Mouse (Mus musculus): ENCODE data around the gene Wwtr1. TPM values are rescaled to one million over a fixed set of nuclear protein-coding genes. Genes with fewer than 3 reads are reported as not detected.

The Wwtr1 gene
- total RNA-seq, 2 experiments from 2014 or later, result 12.0 to 12.4 TPM

GRCm38 (mm10) chr3:57505991-57506390 lies 69.7 kb downstream of the Wwtr1 start:
- TF ChIP-seq CTCF (IDR thresholded peaks at IDR 0.05), result no peak
- Histone ChIP-seq H3K27ac (no peak overlapping the region; the same call in 1 of the 2 replicates), H3K4me3 (no peak overlapping the region)
- DNase-seq (ENCODE audit: extremely low spot score in 1 of 2, low spot score in 2 of 2), result peak in 1 of 2 experiments; percentile 15
- intact Hi-C loops (cut with DNase I), result loop anchor here (2.0 to 5.0 kb wide), 2 partner anchors 35 to 71 kb away; partner anchors contain the start of gene Wwtr1

GRCm38 (mm10) chr3:57504756-57505155 lies 71.0 kb downstream of the Wwtr1 start:
- Histone ChIP-seq H3K27ac (peak overlapping the region; percentile 47; the same call in 1 of the 2 replicates), H3K4me3 (no peak overlapping the region)
- DNase-seq (ENCODE audit: extremely low spot score in 1 of 2, low spot score in 2 of 2), result peak in 1 of 2 experiments; percentile 12
- intact Hi-C loops (cut with DNase I), result loop anchor here (2.0 to 5.0 kb wide), 2 partner anchors 34 to 73 kb away; partner anchors contain the start of gene Wwtr1
- no peak for TF ChIP-seq CTCF (IDR thresholded peaks at IDR 0.05)

GRCm38 (mm10) chr3:57501596-57502220 lies 74.0 kb downstream of the Wwtr1 start:
- no peak overlapping the region for H3K27ac ChIP-seq
- no peak for DNase-seq (ENCODE audit: extremely low spot score in 1 of 2, low spot score in 2 of 2)
- no peak for TF ChIP-seq CTCF (IDR thresholded peaks at IDR 0.05)
- intact Hi-C loops (cut with DNase I), result no loop called here
- no peak overlapping the region for H3K4me3 ChIP-seq

- no peak for DNase-seq (ENCODE audit: extremely low spot score in 1 of 2, low spot score in 2 of 2)
- no peak overlapping the region for H3K4me3 ChIP-seq
- H3K27ac ChIP-seq, result no peak overlapping the region
- intact Hi-C loops (cut with DNase I), result no loop called here
- no peak for TF ChIP-seq CTCF (IDR thresholded peaks at IDR 0.05)
Measured at GRCm38 (mm10) chr3:57500846-57501245, 74.9 kb downstream of the Wwtr1 start.

GRCm38 (mm10) chr3:57497791-57498190 lies 77.9 kb downstream of the Wwtr1 start:
- H3K27ac ChIP-seq, result no peak overlapping the region
- no peak for DNase-seq (ENCODE audit: extremely low spot score in 1 of 2, low spot score in 2 of 2)
- no peak overlapping the region for H3K4me3 ChIP-seq
- no peak for TF ChIP-seq CTCF (IDR thresholded peaks at IDR 0.05)
- intact Hi-C loops (cut with DNase I), result no loop called here

GRCm38 (mm10) chr3:57496428-57496827 lies 79.3 kb downstream of the Wwtr1 start:
- no peak for DNase-seq (ENCODE audit: extremely low spot score in 1 of 2, low spot score in 2 of 2)
- no peak for TF ChIP-seq CTCF (IDR thresholded peaks at IDR 0.05)
- Histone ChIP-seq H3K27ac (no peak overlapping the region), H3K4me3 (no peak overlapping the region)
- intact Hi-C loops (cut with DNase I), result no loop called here

- Histone ChIP-seq H3K4me3 (no peak overlapping the region), H3K27ac (no peak overlapping the region)
- TF ChIP-seq CTCF (IDR thresholded peaks at IDR 0.05), result no peak
- no peak for DNase-seq (ENCODE audit: extremely low spot score in 1 of 2, low spot score in 2 of 2)
- intact Hi-C loops (cut with DNase I), result no loop called here
Measured at GRCm38 (mm10) chr3:57487455-57488153, 88.1 kb downstream of the Wwtr1 start.

- TF ChIP-seq CTCF (IDR thresholded peaks at IDR 0.05), result no peak
- DNase-seq (ENCODE audit: extremely low spot score in 1 of 2, low spot score in 2 of 2), result no peak
- no peak overlapping the region for H3K4me3 ChIP-seq
Measured at GRCm38 (mm10) chr3:57486068-57486467, 89.6 kb downstream of the Wwtr1 start.

GRCm38 (mm10) chr3:57481981-57482380 lies 93.7 kb downstream of the Wwtr1 start:
- TF ChIP-seq CTCF (IDR thresholded peaks at IDR 0.05), result no peak
- intact Hi-C loops (cut with DNase I), result no loop called here
- DNase-seq (ENCODE audit: extremely low spot score in 1 of 2, low spot score in 2 of 2), result no peak
- Histone ChIP-seq H3K27ac (peak overlapping the region; percentile 32; the same call in 1 of the 2 replicates), H3K4me3 (no peak overlapping the region)

More at GRCm38 (mm10) chr3:57486068-57486467, 89.6 kb downstream of the Wwtr1 start:
- H3K27ac ChIP-seq, result no peak overlapping the region
- intact Hi-C loops (cut with DNase I), result no loop called here

- no peak overlapping the region for H3K4me3 ChIP-seq
- peak overlapping the region; percentile 11; the same call in 1 of the 2 replicates for H3K27ac ChIP-seq
- intact Hi-C loops (cut with DNase I), result no loop called here
- no peak for DNase-seq (ENCODE audit: extremely low spot score in 1 of 2, low spot score in 2 of 2)
- TF ChIP-seq CTCF (IDR thresholded peaks at IDR 0.05), result no peak
Measured at GRCm38 (mm10) chr3:57480640-57481039, 95.1 kb downstream of the Wwtr1 start.

- H3K27ac ChIP-seq, result no peak overlapping the region
- intact Hi-C loops (cut with DNase I), result no loop called here
- H3K4me3 ChIP-seq, result no peak overlapping the region
- no peak for DNase-seq (ENCODE audit: extremely low spot score in 1 of 2, low spot score in 2 of 2)
- no peak for TF ChIP-seq CTCF (IDR thresholded peaks at IDR 0.05)
Measured at GRCm38 (mm10) chr3:57474421-57474820, 101.3 kb downstream of the Wwtr1 start.

GRCm38 (mm10) chr3:57472407-57472806 lies 103.3 kb downstream of the Wwtr1 start:
- intact Hi-C loops (cut with DNase I), result no loop called here
- no peak overlapping the region for H3K4me3 ChIP-seq
- no peak overlapping the region for H3K27ac ChIP-seq
- DNase-seq (ENCODE audit: extremely low spot score in 1 of 2, low spot score in 2 of 2), result no peak
- no peak for TF ChIP-seq CTCF (IDR thresholded peaks at IDR 0.05)
